Mouse (Mus musculus) MEL (cell line): ENCODE measurements at regions not wholly inside any gene's neighbourhood (a gene's known extent, or its start where the extent isn't known, plus 50 kb on each side); places are given as distances from the start of the nearest gene placed in this dataset.

Experiments used
- CTCF ChIP-seq, 3 experiments: IDR thresholded peaks in 2 of 3; conservative IDR thresholded peaks in 1 of 3; 2 replicates each; pipeline ENCODE4 v1.5.1; 2011 to 2012; ENCODE audit warnings: low read length in 3 of 3, low read depth in 2 of 3, mild to moderate bottlenecking in 2 of 3, improper control_type of control experiment in 1 of 3, inconsistent platforms in 1 of 3, mixed read lengths in 1 of 3, moderate library complexity in 1 of 3; ENCODE audit not compliant: control insufficient read depth in 1 of 3, insufficient read depth in 1 of 3, poor library complexity in 1 of 3, severe bottlenecking in 1 of 3
- MEF2A ChIP-seq: IDR thresholded peaks from 2 replicates; pipeline ENCODE4 v1.6.1; 2014; ENCODE audit warnings: low read depth, mild to moderate bottlenecking, inconsistent platforms, low read length, improper control_type of control experiment; ENCODE audit not compliant: poor library complexity, insufficient replicate concordance, severe bottlenecking; ENCODE audit errors: extremely low read depth

GRCm38 (mm10) chr6:25013288-25013606, 57.1 kb upstream of the Tmem229a start:
- TF ChIP-seq MEF2A (no peak), CTCF (IDR thresholded peaks at IDR 0.05 in 2 of 3, conservative IDR thresholded peaks at IDR 0.05 in 1 of 3; ENCODE audit: control insufficient read depth in 1 of 3, insufficient read depth in 1 of 3, low read depth in 2 of 3, low read length in 3 of 3, poor library complexity in 1 of 3, severe bottlenecking in 1 of 3) (no peak)
